Mouse (Mus musculus) T-helper 2 cell (primary cell): Measurements from ENCODE around the gene Olfr364-ps1.

ENCODE experiments used
- in situ Hi-C: fragments of 300-600 bp; cut with MboI, MseI; formaldehyde crosslinking; loops from one replicate; pipeline ENCODE4 v1.15.1; 2025; ENCODE audit warnings: high pct_unique_total_duplicates

Olfr364-ps1 gene

DNA sequence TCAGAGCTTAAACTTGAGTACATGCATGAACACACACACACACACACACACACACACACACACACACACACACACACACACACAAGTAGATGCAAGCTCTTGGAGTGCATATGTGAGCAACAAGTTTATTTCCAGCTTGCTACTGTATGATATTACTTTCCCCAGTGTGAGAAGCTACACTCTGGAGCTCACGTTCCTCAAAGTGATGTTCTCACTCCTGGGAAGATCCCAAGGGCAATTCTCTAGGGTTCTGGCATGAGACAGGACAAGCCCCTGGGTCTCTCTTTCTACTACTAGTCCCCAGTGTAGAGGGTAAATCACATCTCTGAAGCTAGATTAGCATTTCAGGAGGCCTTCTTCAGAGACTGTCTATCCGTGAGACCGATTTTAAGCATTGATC, at the start of gene Olfr364-ps1:
Olfr364-ps1 (plus strand) TSS at position 301 of the 400 bp plus-strand sequence.
- in situ Hi-C loops: no loop called here

DNA sequence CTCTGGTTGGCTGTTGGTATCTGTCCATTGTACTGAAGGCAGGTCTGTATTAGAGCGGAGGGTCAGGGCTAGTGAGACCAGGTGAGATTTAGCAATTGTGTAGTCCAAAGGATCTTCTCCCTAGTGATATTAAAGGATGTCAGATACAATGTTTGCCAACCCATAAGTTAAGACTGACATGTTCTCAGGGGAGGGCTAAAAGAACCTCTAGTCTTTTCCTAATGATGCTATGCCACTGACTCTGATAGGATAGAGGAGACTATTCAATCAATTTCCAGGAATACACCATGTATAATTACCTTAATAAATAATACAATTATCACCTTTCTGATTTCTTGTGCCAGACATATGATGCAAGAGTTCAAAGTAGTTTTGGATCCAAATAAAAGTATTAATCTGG, 21.3 kb upstream of the Olfr364-ps1 start, which contains the start of gene Olfr362:
Olfr362 (minus strand) TSS at position 101 of the 400 bp plus-strand sequence.
- in situ Hi-C loops: no loop called here

DNA sequence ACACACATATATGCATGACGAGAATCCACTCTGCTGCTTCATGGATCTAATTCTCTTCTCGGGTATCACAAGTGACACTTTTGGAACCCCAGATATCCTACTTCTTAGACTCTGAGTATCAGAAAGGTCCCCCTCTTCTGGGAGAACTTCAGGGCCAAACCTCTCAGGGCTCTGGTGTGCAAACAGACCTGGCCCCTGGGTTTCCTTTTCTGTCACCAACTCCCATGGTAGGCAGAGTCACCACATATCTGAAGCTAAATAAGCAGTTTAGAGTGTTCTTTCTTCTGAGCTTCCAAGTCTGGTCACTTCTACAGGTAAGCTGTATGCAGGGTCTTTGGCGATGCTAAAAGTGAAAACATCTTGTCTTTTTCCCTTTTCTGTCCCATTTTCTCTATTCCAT, 48.8 kb downstream of the Olfr364-ps1 start, which contains the start of gene Olfr365:
Olfr365 (plus strand) TSS at position 301 of the 400 bp plus-strand sequence.
- in situ Hi-C loops: no loop called here
